Mouse (Mus musculus) Patski (cell line): Measurements from ENCODE around the gene Tm4sf20. TPM values are rescaled to one million over a fixed set of nuclear protein-coding genes. Genes with fewer than 3 reads are reported as not detected.

Source experiments
- ATAC-seq: fragments of 100-300 bp; one replicate; pipeline ENCODE4 v1.8.0; 2021
- CTCF ChIA-PET: fragments of 350-600 bp; sonication (Branson Sonifier 250); formaldehyde crosslinking; loops from one replicate; lab custom pipeline; 2022; ENCODE audit warnings: inconsistent platforms; lab: Charles Lee
- POLR2A ChIA-PET: fragments of 350-600 bp; sonication (Branson Sonifier 250); formaldehyde crosslinking; loops from one replicate; lab custom pipeline; 2022; ENCODE audit warnings: antibody characterized with exemption, inconsistent platforms; lab: Charles Lee
- DNase-seq: peaks from one replicate; pipeline ENCODE4 v3.0.0-alpha.2; 2011; ENCODE audit warnings: low read depth, low spot score
- H3K27me3 ChIP-seq: fragments of 371-371 bp; one replicate; pipeline ENCODE4 v1.5.1; 2021
- CTCF ChIP-seq: fragments of 100-300 bp; IDR thresholded peaks from one replicate; pipeline ENCODE4 v1.5.1; 2021
- in situ Hi-C: fragments of 300-500 bp; cut with MboI; formaldehyde crosslinking; loops from 3 replicates; pipeline ENCODE4 v1.11.1; 2018; ENCODE audit warnings: low pct_unique_long_range_greater_than_20kb, mixed read lengths
- polyA plus RNA-seq: library from polyadenylated mRNA; unstranded; gene quantifications from one replicate; pipeline ENCODE4 v1.2.3, GENCODE M21; 2021

The Tm4sf20 gene
- 0.06 TPM for polyA plus RNA-seq

- in situ Hi-C loops: no loop called here
- ATAC-seq (no peak), DNase-seq (no peak)
- ChIA-PET CTCF (no interaction called here), POLR2A (no interaction called here)
- no peak for TF ChIP-seq CTCF
- no peaks in the 10 kb centered on the region for H3K27me3 ChIP-seq
Measured at GRCm38 (mm10) chr1:82768269-82768668, at the start of gene Tm4sf20. TSS of gene Tm4sf20 (minus strand) at chr1:82768461.

GRCm38 (mm10) chr1:82815941-82816716, 47.9 kb upstream of the Tm4sf20 start:
- CTCF ChIA-PET: no interaction called here

GRCm38 (mm10) chr1:82811766-82812165, 43.5 kb upstream of the Tm4sf20 start:
- in situ Hi-C loops: no loop called here
- DNase-seq: no peak
- no peaks in the 10 kb centered on the region for H3K27me3 ChIP-seq
- ChIA-PET CTCF (interaction anchor here (0.9 kb wide), 2 partner anchors 29 to 175 kb away, joined by 3 read pairs; no protein-coding TSS in a partner anchor), POLR2A (interaction anchor here (0.6 to 1.8 kb wide), 2 partner anchors 10 to 20 kb away, joined by 6 to 9 read pairs; no protein-coding TSS in a partner anchor)
- ATAC-seq: no peak
- no peak for TF ChIP-seq CTCF

More at GRCm38 (mm10) chr1:82815941-82816716, 47.9 kb upstream of the Tm4sf20 start:
- TF ChIP-seq CTCF: no peak
- in situ Hi-C loops: no loop called here
- ATAC-seq (no peak), DNase-seq (no peak)
- H3K27me3 ChIP-seq: no peaks in the 10 kb centered on the region
- POLR2A ChIA-PET: interaction anchor here (0.6 kb wide), 1 partner anchor 1605 kb away, joined by 5 read pairs; no protein-coding TSS in a partner anchor

- DNase-seq (no peak), ATAC-seq (no peak)
- in situ Hi-C loops: no loop called here
- CTCF ChIA-PET: interaction anchor here (1.1 to 3.3 kb wide), 2 partner anchors 11 to 22 kb away, joined by 3 to 14 read pairs; no protein-coding TSS in a partner anchor
- TF ChIP-seq CTCF: no peak
- no peaks in the 10 kb centered on the region for H3K27me3 ChIP-seq
- POLR2A ChIA-PET: no interaction called here
Measured at GRCm38 (mm10) chr1:82808564-82808963, 40.3 kb upstream of the Tm4sf20 start.

GRCm38 (mm10) chr1:82807206-82807605, 38.9 kb upstream of the Tm4sf20 start:
- POLR2A ChIA-PET: no interaction called here
- no peak for DNase-seq
- no peaks in the 10 kb centered on the region for H3K27me3 ChIP-seq
- no peak for ATAC-seq
- no peak for TF ChIP-seq CTCF
- in situ Hi-C loops: no loop called here
- CTCF ChIA-PET: interaction anchor here (1.0 to 3.3 kb wide), 3 partner anchors 10 to 20 kb away, joined by 3 to 14 read pairs (median 4); no protein-coding TSS in a partner anchor

- CTCF ChIA-PET: interaction anchor here (1.0 to 3.3 kb wide), 3 partner anchors 9 to 19 kb away, joined by 3 to 14 read pairs (median 4); no protein-coding TSS in a partner anchor
- POLR2A ChIA-PET: no interaction called here
- ATAC-seq: no peak
- no peaks in the 10 kb centered on the region for H3K27me3 ChIP-seq
- in situ Hi-C loops: no loop called here
- no peak for DNase-seq
- no peak for TF ChIP-seq CTCF
Measured at GRCm38 (mm10) chr1:82806391-82806790, 38.1 kb upstream of the Tm4sf20 start.

- DNase-seq (no peak), ATAC-seq (peak; percentile 71)
- ChIA-PET POLR2A (no interaction called here), CTCF (interaction anchor here (0.9 to 2.1 kb wide), 2 partner anchors 10 to 21 kb away, joined by 4 to 7 read pairs; no protein-coding TSS in a partner anchor)
- no peak for TF ChIP-seq CTCF
- no peaks in the 10 kb centered on the region for H3K27me3 ChIP-seq
- in situ Hi-C loops: no loop called here
Measured at GRCm38 (mm10) chr1:82804059-82804458, 35.8 kb upstream of the Tm4sf20 start.

- in situ Hi-C loops: no loop called here
- H3K27me3 ChIP-seq: no peaks in the 10 kb centered on the region
- TF ChIP-seq CTCF: peak; percentile 62
- POLR2A ChIA-PET: no interaction called here
- CTCF ChIA-PET: interaction anchor here (0.9 to 2.1 kb wide), 3 partner anchors 9 to 32 kb away, joined by 3 to 7 read pairs (median 4); no protein-coding TSS in a partner anchor
- ATAC-seq (no peak), DNase-seq (no peak)
Measured at GRCm38 (mm10) chr1:82803608-82804007, 35.3 kb upstream of the Tm4sf20 start.

- DNase-seq: no peak
- TF ChIP-seq CTCF: no peak
- ATAC-seq: no peak
- ChIA-PET POLR2A (no interaction called here), CTCF (interaction anchor here (0.9 to 2.5 kb wide), 2 partner anchors 14 to 19 kb away, joined by 3 to 7 read pairs; no protein-coding TSS in a partner anchor)
- in situ Hi-C loops: no loop called here
- H3K27me3 ChIP-seq: no peaks in the 10 kb centered on the region
Measured at GRCm38 (mm10) chr1:82801105-82801783, 33.0 kb upstream of the Tm4sf20 start.

- in situ Hi-C loops: loop anchor here (10.0 to 25.0 kb wide), 2 partner anchors 46 to 788 kb away; no protein-coding TSS in a partner anchor
- no peak for TF ChIP-seq CTCF
- DNase-seq (no peak), ATAC-seq (no peak)
- no peaks in the 10 kb centered on the region for H3K27me3 ChIP-seq
- CTCF ChIA-PET: interaction anchor here (1.4 kb wide), 1 partner anchor 188 kb away, joined by 4 read pairs; no protein-coding TSS in a partner anchor
- POLR2A ChIA-PET: no interaction called here
Measured at GRCm38 (mm10) chr1:82798922-82799321, 30.7 kb upstream of the Tm4sf20 start.
